Mouse (Mus musculus): ENCODE results near the gene Fntb. TPM values are rescaled to one million over a fixed set of nuclear protein-coding genes. Genes with fewer than 3 reads are reported as not detected.

Gene Fntb
- polyA plus RNA-seq, 1 experiment = 13.2 TPM

DNA sequence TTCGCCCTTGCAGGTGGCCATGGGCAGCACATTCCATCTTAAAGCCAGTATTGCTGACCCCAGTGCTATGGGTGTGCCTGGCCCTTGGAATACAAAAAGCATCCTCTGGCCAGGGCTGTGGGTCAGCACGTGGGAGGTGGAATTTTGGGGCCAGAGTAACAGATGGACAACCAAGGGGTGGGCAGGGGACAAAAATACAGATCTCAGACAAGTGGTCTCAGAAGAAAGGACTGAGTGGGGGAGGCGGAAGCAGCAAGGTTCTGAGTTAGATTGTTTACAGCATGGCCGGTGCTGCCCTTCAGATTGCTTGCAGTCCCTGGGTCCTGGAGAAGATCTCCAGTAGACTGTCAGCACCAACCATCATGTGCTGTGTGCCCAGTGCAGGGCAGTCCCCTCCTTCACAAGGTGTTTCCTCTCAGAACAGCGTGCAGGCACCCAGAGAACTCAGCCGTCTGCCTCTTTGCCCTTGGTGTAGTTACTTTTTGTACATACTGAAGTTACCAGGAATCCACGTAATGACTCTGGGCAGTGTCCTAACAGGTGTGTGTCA, 107.5 kb downstream of the Fntb start:
- H3K4me3 ChIP-seq (ENCODE audit: insufficient read depth, low read depth, low read length) = no peak overlapping the region
- H3K27ac ChIP-seq (ENCODE audit: insufficient read depth, low read depth, low read length) = no peak overlapping the region
- TF ChIP-seq POLR2A (IDR thresholded peaks at IDR 0.05; ENCODE audit: low read depth, low read length) (no peak), CTCF (conservative IDR thresholded peaks at IDR 0.05; ENCODE audit: insufficient read depth, insufficient read length, low read depth, low read length) (no peak)
- no peaks in the 10 kb centered on the region for H3K36me3 ChIP-seq (ENCODE audit: control insufficient read depth, insufficient read depth, low read length)
- H3K4me1 ChIP-seq (ENCODE audit: control insufficient read depth, insufficient read depth, low read length) = no peaks in the 10 kb centered on the region
- H3K27me3 ChIP-seq (replicated peaks; ENCODE audit: control insufficient read depth, insufficient read depth, low read length) = no peaks in the 10 kb centered on the region
- WGBS = 86% methylated on average over 7 of the region's 7 CpGs
- no peak for DNase-seq

GRCm38 (mm10) chr12:76874826-76875225, 109.4 kb downstream of the Fntb start:
- DNase-seq = no peak
- 53% methylated on average over 9 of the region's 9 CpGs for WGBS
- Histone ChIP-seq H3K4me1 (ENCODE audit: control insufficient read depth, insufficient read depth, low read length) (no peaks in the 10 kb centered on the region), H3K4me3 (ENCODE audit: insufficient read depth, low read depth, low read length) (no peak overlapping the region), H3K27me3 (replicated peaks; ENCODE audit: control insufficient read depth, insufficient read depth, low read length) (no peaks in the 10 kb centered on the region), H3K27ac (ENCODE audit: insufficient read depth, low read depth, low read length) (no peak overlapping the region), H3K36me3 (ENCODE audit: control insufficient read depth, insufficient read depth, low read length) (no peaks in the 10 kb centered on the region)
- no peak for TF ChIP-seq POLR2A (IDR thresholded peaks at IDR 0.05; ENCODE audit: low read depth, low read length)
- no peak for TF ChIP-seq CTCF (conservative IDR thresholded peaks at IDR 0.05; ENCODE audit: insufficient read depth, insufficient read length, low read depth, low read length)

DNA sequence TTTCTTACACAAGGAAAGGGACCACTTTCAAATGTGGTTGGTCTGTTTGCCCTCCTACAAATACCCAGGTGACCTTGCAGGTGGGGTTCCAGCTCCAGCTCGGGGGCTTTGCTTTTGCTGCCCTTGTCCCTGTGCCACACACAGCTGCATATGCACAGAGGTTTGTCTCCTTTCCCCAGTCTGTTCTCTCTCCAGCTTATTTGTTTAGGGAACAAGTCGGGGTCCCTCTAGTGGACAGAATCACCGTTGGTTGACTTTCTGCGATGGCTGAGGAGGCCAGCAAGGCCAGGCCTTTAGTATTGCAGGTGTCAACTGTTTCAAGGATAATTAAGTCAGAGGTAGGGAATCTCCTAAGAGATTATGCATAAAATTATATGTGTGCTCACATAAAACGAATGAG, 113.9 kb downstream of the Fntb start:
- 4% methylated on average over 5 of the region's 5 CpGs for WGBS
- DNase-seq = peak; percentile 79
- TF ChIP-seq CTCF (conservative IDR thresholded peaks at IDR 0.05; ENCODE audit: insufficient read depth, insufficient read length, low read depth, low read length) (peak; percentile 58), POLR2A (IDR thresholded peaks at IDR 0.05; ENCODE audit: low read depth, low read length) (no peak)

DNA sequence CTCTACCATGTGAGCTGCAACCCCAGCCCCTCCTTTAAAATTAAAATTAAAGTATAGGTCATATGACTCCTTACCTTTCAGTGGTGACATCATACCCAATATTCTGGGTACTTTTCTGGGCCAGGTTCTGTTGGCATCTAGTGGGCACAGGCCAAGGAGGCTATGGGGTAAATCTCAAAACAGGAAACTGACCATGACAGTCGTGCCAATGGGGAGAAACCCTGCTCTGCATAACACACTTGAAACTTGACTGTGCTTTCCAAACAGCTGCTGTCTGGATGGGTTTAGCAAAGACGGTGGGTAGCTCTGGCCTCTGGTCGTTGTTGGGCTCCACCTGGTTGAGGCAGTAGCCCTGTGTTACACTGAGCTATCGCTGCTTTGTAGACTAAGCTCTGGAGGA, 114.7 kb downstream of the Fntb start:
- Histone ChIP-seq H3K27me3 (replicated peaks; ENCODE audit: control insufficient read depth, insufficient read depth, low read length) (no peaks in the 10 kb centered on the region), H3K27ac (ENCODE audit: insufficient read depth, low read depth, low read length) (no peak overlapping the region), H3K36me3 (ENCODE audit: control insufficient read depth, insufficient read depth, low read length) (no peaks in the 10 kb centered on the region), H3K4me1 (ENCODE audit: control insufficient read depth, insufficient read depth, low read length) (peaks cover 9% of the 10 kb centered on the region), H3K4me3 (ENCODE audit: insufficient read depth, low read depth, low read length) (no peak overlapping the region)
- WGBS = 95% methylated on average over 4 of the region's 4 CpGs
- DNase-seq = no peak
- TF ChIP-seq CTCF (conservative IDR thresholded peaks at IDR 0.05; ENCODE audit: insufficient read depth, insufficient read length, low read depth, low read length) = no peak
- TF ChIP-seq POLR2A (IDR thresholded peaks at IDR 0.05; ENCODE audit: low read depth, low read length) = no peak

More for the DNA sequence above, 113.9 kb downstream of the Fntb start:
- no peaks in the 10 kb centered on the region for H3K27me3 ChIP-seq (replicated peaks; ENCODE audit: control insufficient read depth, insufficient read depth, low read length)
- H3K27ac ChIP-seq (ENCODE audit: insufficient read depth, low read depth, low read length) = no peak overlapping the region
- H3K4me3 ChIP-seq (ENCODE audit: insufficient read depth, low read depth, low read length) = no peak overlapping the region
- peaks cover 8% of the 10 kb centered on the region for H3K4me1 ChIP-seq (ENCODE audit: control insufficient read depth, insufficient read depth, low read length)
- no peaks in the 10 kb centered on the region for H3K36me3 ChIP-seq (ENCODE audit: control insufficient read depth, insufficient read depth, low read length)

DNA sequence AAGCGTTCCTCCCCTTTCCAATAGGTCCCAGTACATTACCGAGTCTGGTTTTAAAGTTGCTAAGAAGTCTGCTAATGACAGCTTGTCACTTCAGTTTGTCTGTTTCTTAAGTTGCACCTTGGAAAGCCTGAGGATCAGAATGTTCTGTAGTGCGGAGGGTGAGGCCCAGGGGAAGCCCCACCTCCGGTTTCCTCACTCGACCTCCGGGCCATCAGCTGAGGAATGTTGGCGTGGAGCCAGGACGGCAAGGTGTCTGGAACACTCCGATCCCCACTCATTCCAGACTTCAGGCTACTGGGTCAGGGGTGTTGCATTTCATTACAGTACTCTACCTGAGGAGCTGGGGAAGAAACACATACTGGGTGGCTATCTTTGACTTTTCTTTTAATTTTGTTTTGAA, 118.4 kb downstream of the Fntb start:
- H3K4me3 ChIP-seq (ENCODE audit: insufficient read depth, low read depth, low read length) = no peak overlapping the region
- H3K27ac ChIP-seq (ENCODE audit: insufficient read depth, low read depth, low read length) = peak overlapping the region; percentile 35; the same call in 1 of the 2 replicates
- no peaks in the 10 kb centered on the region for H3K27me3 ChIP-seq (replicated peaks; ENCODE audit: control insufficient read depth, insufficient read depth, low read length)
- H3K4me1 ChIP-seq (ENCODE audit: control insufficient read depth, insufficient read depth, low read length) = peaks cover 9% of the 10 kb centered on the region
- no peak for TF ChIP-seq POLR2A (IDR thresholded peaks at IDR 0.05; ENCODE audit: low read depth, low read length)
- no peak for TF ChIP-seq CTCF (conservative IDR thresholded peaks at IDR 0.05; ENCODE audit: insufficient read depth, insufficient read length, low read depth, low read length)
- 10% methylated on average over 9 of the region's 9 CpGs for WGBS
- no peaks in the 10 kb centered on the region for H3K36me3 ChIP-seq (ENCODE audit: control insufficient read depth, insufficient read depth, low read length)
- DNase-seq = peak; percentile 95

- Histone ChIP-seq H3K27ac (ENCODE audit: insufficient read depth, low read depth, low read length) (no peak overlapping the region), H3K27me3 (replicated peaks; ENCODE audit: control insufficient read depth, insufficient read depth, low read length) (no peaks in the 10 kb centered on the region), H3K4me1 (ENCODE audit: control insufficient read depth, insufficient read depth, low read length) (peaks cover 9% of the 10 kb centered on the region), H3K4me3 (ENCODE audit: insufficient read depth, low read depth, low read length) (no peak overlapping the region), H3K36me3 (ENCODE audit: control insufficient read depth, insufficient read depth, low read length) (no peaks in the 10 kb centered on the region)
- no peak for DNase-seq
- TF ChIP-seq CTCF (conservative IDR thresholded peaks at IDR 0.05; ENCODE audit: insufficient read depth, insufficient read length, low read depth, low read length) (no peak), POLR2A (IDR thresholded peaks at IDR 0.05; ENCODE audit: low read depth, low read length) (no peak)
- 91% methylated on average over 4 of the region's 4 CpGs for WGBS
Observed at GRCm38 (mm10) chr12:76885103-76885502, 119.7 kb downstream of the Fntb start.

DNA sequence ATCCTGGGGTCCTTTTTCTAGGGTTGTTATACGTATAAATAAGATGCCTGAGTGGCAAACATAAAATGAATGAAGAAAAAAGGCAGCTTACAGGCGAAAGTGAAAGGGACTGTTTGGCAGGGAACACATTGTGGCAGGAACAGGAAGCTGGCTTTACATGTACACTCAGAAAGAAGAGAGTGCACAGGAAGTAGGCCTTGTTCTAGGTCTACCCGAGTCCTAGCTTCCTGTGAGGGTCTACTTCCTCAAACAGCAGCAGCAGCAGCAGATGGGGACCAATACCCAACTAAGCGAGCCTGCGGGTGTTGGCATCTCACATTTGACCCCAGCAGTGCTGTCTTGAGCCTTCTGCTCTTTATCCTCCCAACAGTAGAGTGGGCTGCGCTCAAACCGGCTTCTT, 121.4 kb downstream of the Fntb start:
- WGBS = 82% methylated on average over 7 of the region's 7 CpGs
- no peaks in the 10 kb centered on the region for H3K36me3 ChIP-seq (ENCODE audit: control insufficient read depth, insufficient read depth, low read length)
- H3K4me3 ChIP-seq (ENCODE audit: insufficient read depth, low read depth, low read length) = no peak overlapping the region
- H3K27me3 ChIP-seq (replicated peaks; ENCODE audit: control insufficient read depth, insufficient read depth, low read length) = no peaks in the 10 kb centered on the region
- no peak for DNase-seq
- H3K27ac ChIP-seq (ENCODE audit: insufficient read depth, low read depth, low read length) = no peak overlapping the region
- TF ChIP-seq CTCF (conservative IDR thresholded peaks at IDR 0.05; ENCODE audit: insufficient read depth, insufficient read length, low read depth, low read length) (no peak), POLR2A (IDR thresholded peaks at IDR 0.05; ENCODE audit: low read depth, low read length) (no peak)
- H3K4me1 ChIP-seq (ENCODE audit: control insufficient read depth, insufficient read depth, low read length) = peaks cover 9% of the 10 kb centered on the region
